Mouse (Mus musculus): ENCODE data around the gene Mif4gd. TPM values are rescaled to one million over a fixed set of nuclear protein-coding genes. Genes with fewer than 3 reads are reported as not detected.
A peak's percentile ranks its signal among the peaks of the same experiment; 100 is the strongest.

Gene Mif4gd
- polyA plus RNA-seq, 1 experiment from 2014 or later, result 28.4 TPM

DNA sequence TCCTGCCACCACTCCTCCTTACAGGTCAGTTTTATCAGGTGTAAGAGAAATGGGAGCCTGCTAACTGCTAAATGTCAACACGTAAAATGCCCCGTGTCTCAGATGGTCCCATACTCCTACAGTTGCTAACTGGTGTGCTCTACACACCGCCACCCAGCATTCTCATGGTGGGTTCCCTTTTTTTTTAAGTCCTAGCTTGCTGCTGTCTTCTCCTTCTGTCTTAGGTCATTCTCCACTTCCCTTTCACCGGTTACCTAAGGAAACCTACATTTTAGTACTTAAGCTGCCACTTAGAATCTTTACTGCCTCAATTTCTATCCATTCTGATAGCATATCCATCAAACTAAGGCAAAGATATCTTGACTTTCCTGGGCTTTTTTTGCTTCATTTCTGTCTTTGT lies 11.6 kb downstream of the Mif4gd start:
- Histone ChIP-seq H3K4me2 (ENCODE audit: low read depth, low read length) (no peak overlapping the region), H3K9ac (ENCODE audit: low read depth, low read length) (no peak overlapping the region), H3K27me3 (ENCODE audit: control insufficient read depth, insufficient read depth, low read depth, low read length) (no peaks in the 10 kb centered on the region), H3K36me3 (ENCODE audit: control insufficient read depth, insufficient read depth) (peaks cover 5% of the 10 kb centered on the region; the same call in 1 of the 2 replicates), H3K27ac (ENCODE audit: low read length) (peak overlapping the region; percentile 16; the same call in 1 of the 2 replicates), H3K9me3 (replicated peaks; ENCODE audit: control insufficient read depth, low read length) (no peaks in the 10 kb centered on the region), H3K4me3 (ENCODE audit: low read depth, low read length) (no peak overlapping the region), H3K4me1 (ENCODE audit: control insufficient read depth, low read depth, low read length) (peaks cover 36% of the 10 kb centered on the region)
- 45% methylated on average over 4 of the region's 4 CpGs for WGBS (ENCODE audit: insufficient replicate concordance)
- no peak for ATAC-seq (ENCODE audit: low read depth)

DNA sequence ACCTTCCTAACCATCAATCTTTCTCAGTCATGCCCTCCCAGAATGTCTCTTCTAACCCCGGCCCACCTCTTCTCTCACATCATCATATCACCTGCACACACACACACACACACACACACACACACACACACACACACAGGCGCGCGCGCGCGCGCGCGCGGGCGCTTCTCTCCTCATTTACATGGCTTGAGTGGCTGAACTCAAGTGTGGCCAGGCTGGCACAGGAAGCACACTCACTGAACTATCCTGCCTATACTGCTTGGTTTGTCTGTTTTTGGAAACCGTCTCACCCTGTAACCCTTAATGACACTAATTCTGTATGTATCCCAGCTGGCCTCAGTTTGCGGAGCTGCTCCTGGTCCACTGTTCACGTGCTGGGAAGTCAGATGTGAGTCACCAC lies 12.0 kb downstream of the Mif4gd start:
- WGBS (ENCODE audit: insufficient replicate concordance), result 90% methylated on average over 15 of the region's 15 CpGs
- H3K9me3 ChIP-seq (replicated peaks; ENCODE audit: control insufficient read depth, low read length), result no peaks in the 10 kb centered on the region
- no peak overlapping the region for H3K4me2 ChIP-seq (ENCODE audit: low read depth, low read length)
- H3K9ac ChIP-seq (ENCODE audit: low read depth, low read length), result no peak overlapping the region
- peaks cover 1% of the 10 kb centered on the region; the same call in 1 of the 2 replicates for H3K36me3 ChIP-seq (ENCODE audit: control insufficient read depth, insufficient read depth)
- peaks cover 34% of the 10 kb centered on the region for H3K4me1 ChIP-seq (ENCODE audit: control insufficient read depth, low read depth, low read length)
- H3K4me3 ChIP-seq (ENCODE audit: low read depth, low read length), result no peak overlapping the region
- H3K27ac ChIP-seq (ENCODE audit: low read length), result peak overlapping the region; percentile 16; the same call in 1 of the 2 replicates
- ATAC-seq (ENCODE audit: low read depth), result no peak
- no peaks in the 10 kb centered on the region for H3K27me3 ChIP-seq (ENCODE audit: control insufficient read depth, insufficient read depth, low read depth, low read length)

DNA sequence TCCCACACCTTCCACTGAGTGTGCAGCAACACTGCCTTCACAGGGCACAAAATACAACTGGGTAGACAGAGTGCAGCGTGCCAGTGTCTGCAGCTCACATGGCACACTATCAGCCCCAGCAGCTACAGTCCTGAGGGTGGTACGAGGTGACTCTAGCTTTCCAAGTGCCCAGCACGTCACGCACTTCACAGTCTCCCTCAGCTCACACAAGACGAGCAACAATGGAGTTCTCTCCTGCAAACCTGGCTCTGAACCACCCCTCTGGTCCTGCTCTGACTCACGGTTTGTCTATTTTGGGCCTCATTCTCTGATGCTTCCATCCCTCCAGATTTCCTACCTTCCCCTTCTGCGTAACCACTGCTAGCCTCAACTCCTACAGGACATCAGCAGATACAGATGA lies 13.0 kb downstream of the Mif4gd start:
- Histone ChIP-seq H3K4me2 (ENCODE audit: low read depth, low read length) (no peak overlapping the region), H3K4me1 (ENCODE audit: control insufficient read depth, low read depth, low read length) (peaks cover 25% of the 10 kb centered on the region), H3K9ac (ENCODE audit: low read depth, low read length) (no peak overlapping the region), H3K4me3 (ENCODE audit: low read depth, low read length) (no peak overlapping the region), H3K27ac (ENCODE audit: low read length) (no peak overlapping the region), H3K27me3 (ENCODE audit: control insufficient read depth, insufficient read depth, low read depth, low read length) (no peaks in the 10 kb centered on the region), H3K36me3 (ENCODE audit: control insufficient read depth, insufficient read depth) (no peaks in the 10 kb centered on the region; the same call in none of the 2 replicates), H3K9me3 (replicated peaks; ENCODE audit: control insufficient read depth, low read length) (no peaks in the 10 kb centered on the region)
- 83% methylated on average over 7 of the region's 7 CpGs for WGBS (ENCODE audit: insufficient replicate concordance)
- no peak for ATAC-seq (ENCODE audit: low read depth)

DNA sequence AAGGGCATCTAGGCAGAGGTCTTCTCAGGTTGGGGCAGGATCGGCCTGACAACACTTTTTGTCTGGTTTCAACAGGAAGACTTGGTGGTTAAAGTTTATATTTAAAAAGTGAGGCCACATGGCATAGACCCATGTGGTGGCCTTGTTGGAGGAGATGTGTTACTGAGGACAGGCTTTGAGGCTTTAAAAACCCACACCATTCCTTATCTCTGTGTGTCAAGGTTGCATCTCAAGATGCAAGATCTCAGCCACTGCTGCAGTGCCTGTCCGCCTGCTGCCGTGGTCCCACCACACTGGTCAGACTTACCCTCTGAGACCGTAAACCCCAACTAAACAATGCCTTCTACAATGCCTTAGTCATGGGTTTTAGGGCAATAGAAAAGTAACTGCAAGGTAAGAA lies 14.5 kb downstream of the Mif4gd start:
- Histone ChIP-seq H3K27me3 (ENCODE audit: control insufficient read depth, insufficient read depth, low read depth, low read length) (no peaks in the 10 kb centered on the region), H3K27ac (ENCODE audit: low read length) (no peak overlapping the region), H3K9ac (ENCODE audit: low read depth, low read length) (no peak overlapping the region), H3K4me2 (ENCODE audit: low read depth, low read length) (no peak overlapping the region), H3K4me3 (ENCODE audit: low read depth, low read length) (no peak overlapping the region), H3K4me1 (ENCODE audit: control insufficient read depth, low read depth, low read length) (peaks cover 22% of the 10 kb centered on the region), H3K9me3 (replicated peaks; ENCODE audit: control insufficient read depth, low read length) (no peaks in the 10 kb centered on the region), H3K36me3 (ENCODE audit: control insufficient read depth, insufficient read depth) (peaks cover 12% of the 10 kb centered on the region)
- ATAC-seq (ENCODE audit: low read depth), result no peak
- WGBS (ENCODE audit: insufficient replicate concordance), result 44% methylated on average over 4 of the region's 4 CpGs

DNA sequence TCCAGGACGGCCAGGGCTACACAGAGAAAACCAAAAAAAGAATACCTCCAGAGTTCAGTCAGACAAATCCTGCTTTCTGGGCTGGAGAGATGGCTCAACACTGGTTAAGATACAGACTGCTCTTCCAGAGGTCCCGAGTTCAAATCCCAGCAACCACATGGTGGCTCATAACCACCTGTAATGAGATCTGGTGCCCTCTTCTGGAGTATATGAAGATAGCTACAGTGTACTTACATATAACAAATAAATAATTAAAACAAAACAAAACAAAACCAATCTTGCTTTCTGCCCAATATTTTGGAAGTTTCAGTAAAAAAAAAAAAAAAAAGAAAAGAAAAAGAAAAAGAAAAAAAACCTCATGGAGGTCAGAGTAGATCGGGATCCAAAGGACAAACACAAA lies 17.6 kb downstream of the Mif4gd start:
- Histone ChIP-seq H3K27ac (ENCODE audit: low read length) (no peak overlapping the region), H3K9ac (ENCODE audit: low read depth, low read length) (no peak overlapping the region), H3K9me3 (replicated peaks; ENCODE audit: control insufficient read depth, low read length) (no peaks in the 10 kb centered on the region), H3K4me3 (ENCODE audit: low read depth, low read length) (no peak overlapping the region), H3K4me2 (ENCODE audit: low read depth, low read length) (no peak overlapping the region), H3K36me3 (ENCODE audit: control insufficient read depth, insufficient read depth) (peaks cover 34% of the 10 kb centered on the region), H3K4me1 (ENCODE audit: control insufficient read depth, low read depth, low read length) (peaks cover 6% of the 10 kb centered on the region), H3K27me3 (ENCODE audit: control insufficient read depth, insufficient read depth, low read depth, low read length) (no peaks in the 10 kb centered on the region)
- no peak for ATAC-seq (ENCODE audit: low read depth)
- WGBS (ENCODE audit: insufficient replicate concordance), result 83% methylated on average over 3 of the region's 3 CpGs

DNA sequence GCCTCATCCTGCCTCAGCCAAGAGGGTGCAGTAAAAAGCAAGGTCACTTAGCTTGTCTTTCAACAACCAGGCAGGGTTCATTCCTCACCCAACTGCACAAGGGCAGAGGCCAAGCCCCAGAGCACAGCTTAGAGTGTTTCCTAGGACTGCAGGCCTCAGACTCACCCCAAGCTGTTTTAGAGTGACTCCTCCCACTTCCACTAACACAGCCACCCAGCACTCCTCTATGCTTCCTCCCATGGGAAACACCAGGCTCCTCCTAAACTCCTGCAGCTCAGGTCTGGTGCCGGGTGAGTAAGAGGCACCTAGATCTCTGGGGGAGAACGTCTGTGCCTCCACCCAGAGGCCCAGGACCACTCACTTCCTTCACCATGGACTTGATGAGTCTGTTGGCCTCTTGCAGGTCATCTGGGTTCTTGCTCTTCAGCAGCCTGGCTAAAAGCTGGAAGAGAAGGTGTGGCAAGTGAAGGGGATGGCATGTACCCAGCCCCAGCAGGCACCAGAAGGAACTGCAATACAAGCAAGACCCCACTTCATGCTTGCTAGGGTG lies 22.2 kb downstream of the Mif4gd start:
- no peak for ATAC-seq (ENCODE audit: low read depth)
- H3K27ac ChIP-seq (ENCODE audit: low read length), result no peak overlapping the region
- H3K36me3 ChIP-seq (ENCODE audit: control insufficient read depth, insufficient read depth), result peaks cover 65% of the 10 kb centered on the region
- no peaks in the 10 kb centered on the region for H3K27me3 ChIP-seq (ENCODE audit: control insufficient read depth, insufficient read depth, low read depth, low read length)
- H3K9ac ChIP-seq (ENCODE audit: low read depth, low read length), result no peak overlapping the region
- no peaks in the 10 kb centered on the region for H3K4me1 ChIP-seq (ENCODE audit: control insufficient read depth, low read depth, low read length)
- H3K4me2 ChIP-seq (ENCODE audit: low read depth, low read length), result no peak overlapping the region
- WGBS (ENCODE audit: insufficient replicate concordance), result 78% methylated on average over 2 of the region's 2 CpGs
- H3K9me3 ChIP-seq (replicated peaks; ENCODE audit: control insufficient read depth, low read length), result no peaks in the 10 kb centered on the region
- no peak overlapping the region for H3K4me3 ChIP-seq (ENCODE audit: low read depth, low read length)

DNA sequence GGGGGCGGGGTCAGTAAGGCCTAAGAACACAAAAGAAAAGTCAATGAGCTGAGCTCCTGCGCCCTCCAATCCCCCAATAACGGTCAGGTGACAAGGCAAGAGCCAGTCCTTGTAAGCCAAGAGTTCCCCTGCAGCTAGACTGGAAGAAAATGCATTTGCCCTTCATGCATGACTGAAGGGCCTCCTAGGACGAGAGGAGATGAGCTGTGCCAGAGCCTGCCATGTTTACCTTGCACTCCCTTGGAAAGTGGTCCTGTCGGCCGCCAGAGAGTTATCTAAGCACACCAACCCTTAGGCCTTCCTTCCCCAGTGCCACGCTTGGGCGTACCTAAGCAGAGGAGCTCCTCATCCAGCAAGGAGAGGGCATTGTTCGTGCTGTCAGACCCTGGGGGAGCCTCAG lies 24.8 kb downstream of the Mif4gd start:
- 77% methylated on average over 9 of the region's 9 CpGs for WGBS (ENCODE audit: insufficient replicate concordance)
- ATAC-seq (ENCODE audit: low read depth), result no peak

DNA sequence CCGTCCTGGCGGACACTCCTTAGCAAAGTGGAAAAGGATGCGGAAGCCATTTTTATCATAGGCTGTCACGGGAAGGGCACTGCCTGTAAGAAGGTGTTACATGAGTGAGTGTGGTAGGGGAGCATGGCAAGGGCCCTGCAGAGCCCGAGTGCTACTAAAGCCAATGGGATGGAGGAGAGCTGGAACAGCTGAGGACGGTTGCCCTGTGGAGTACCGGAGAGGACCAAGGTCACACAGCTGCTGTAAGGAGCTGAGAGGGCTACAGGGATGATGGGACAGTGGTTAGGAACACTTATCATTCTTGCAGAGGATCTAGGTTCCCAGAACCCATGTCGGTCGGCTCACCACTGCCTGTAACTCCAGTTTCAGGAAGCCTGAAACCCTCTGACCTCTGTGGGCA lies 26.4 kb downstream of the Mif4gd start:
- peaks cover 77% of the 10 kb centered on the region for H3K36me3 ChIP-seq (ENCODE audit: control insufficient read depth, insufficient read depth)
- 76% methylated on average over 9 of the region's 9 CpGs for WGBS (ENCODE audit: insufficient replicate concordance)

More for the DNA sequence above, 24.8 kb downstream of the Mif4gd start:
- H3K9me3 ChIP-seq (replicated peaks; ENCODE audit: control insufficient read depth, low read length), result no peaks in the 10 kb centered on the region
- no peak overlapping the region for H3K27ac ChIP-seq (ENCODE audit: low read length)
- peaks cover 72% of the 10 kb centered on the region for H3K36me3 ChIP-seq (ENCODE audit: control insufficient read depth, insufficient read depth)
- no peak overlapping the region for H3K4me2 ChIP-seq (ENCODE audit: low read depth, low read length)
- no peak overlapping the region for H3K9ac ChIP-seq (ENCODE audit: low read depth, low read length)
- no peaks in the 10 kb centered on the region for H3K4me1 ChIP-seq (ENCODE audit: control insufficient read depth, low read depth, low read length)
- H3K27me3 ChIP-seq (ENCODE audit: control insufficient read depth, insufficient read depth, low read depth, low read length), result no peaks in the 10 kb centered on the region
- H3K4me3 ChIP-seq (ENCODE audit: low read depth, low read length), result no peak overlapping the region

DNA sequence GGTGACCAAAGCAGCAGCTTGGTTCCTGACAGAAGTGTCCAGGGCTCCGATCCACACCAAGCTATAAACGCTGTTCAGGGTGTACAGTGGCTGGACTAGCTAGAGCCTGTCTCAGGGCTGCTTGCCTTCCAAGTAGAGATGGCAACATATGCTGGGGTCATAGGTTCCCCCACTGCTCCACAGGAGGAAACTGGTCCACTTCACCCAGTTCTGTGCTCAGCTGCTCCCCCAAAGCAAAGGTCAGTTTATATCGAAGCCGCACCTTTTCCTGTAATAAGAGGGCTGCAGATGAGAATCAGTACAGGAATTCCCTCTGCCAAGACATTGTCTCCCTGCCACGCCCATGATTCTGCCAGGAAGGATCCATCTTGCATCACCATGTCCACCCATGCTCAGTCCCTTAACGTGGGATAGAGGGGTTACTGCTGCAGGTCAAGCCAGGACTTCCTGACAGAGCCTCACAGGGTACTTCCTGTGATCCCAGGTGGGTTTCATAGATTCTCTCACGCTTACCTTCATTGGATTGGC lies 27.1 kb downstream of the Mif4gd start:
- Histone ChIP-seq H3K27ac (ENCODE audit: low read length) (no peak overlapping the region), H3K36me3 (ENCODE audit: control insufficient read depth, insufficient read depth) (peaks cover 79% of the 10 kb centered on the region), H3K4me1 (ENCODE audit: control insufficient read depth, low read depth, low read length) (no peaks in the 10 kb centered on the region), H3K4me2 (ENCODE audit: low read depth, low read length) (no peak overlapping the region), H3K9me3 (replicated peaks; ENCODE audit: control insufficient read depth, low read length) (no peaks in the 10 kb centered on the region), H3K9ac (ENCODE audit: low read depth, low read length) (no peak overlapping the region), H3K27me3 (ENCODE audit: control insufficient read depth, insufficient read depth, low read depth, low read length) (no peaks in the 10 kb centered on the region), H3K4me3 (ENCODE audit: low read depth, low read length) (no peak overlapping the region)
- ATAC-seq (ENCODE audit: low read depth), result no peak
- WGBS (ENCODE audit: insufficient replicate concordance), result 80% methylated on average over 7 of the region's 7 CpGs

More for the DNA sequence above, 26.4 kb downstream of the Mif4gd start:
- Histone ChIP-seq H3K27me3 (ENCODE audit: control insufficient read depth, insufficient read depth, low read depth, low read length) (no peaks in the 10 kb centered on the region), H3K4me2 (ENCODE audit: low read depth, low read length) (no peak overlapping the region), H3K9me3 (replicated peaks; ENCODE audit: control insufficient read depth, low read length) (no peaks in the 10 kb centered on the region), H3K4me3 (ENCODE audit: low read depth, low read length) (no peak overlapping the region), H3K9ac (ENCODE audit: low read depth, low read length) (no peak overlapping the region), H3K27ac (ENCODE audit: low read length) (no peak overlapping the region), H3K4me1 (ENCODE audit: control insufficient read depth, low read depth, low read length) (no peaks in the 10 kb centered on the region)
- ATAC-seq (ENCODE audit: low read depth), result no peak

Measured in liver, embryonic 16.5 days (tissue).